Mouse (Mus musculus) heart, adult 2 months (tissue): ENCODE data around the gene Rai1.

Experiments
- CTCF ChIP-seq: fragments of 200-600 bp; IDR thresholded peaks from 2 replicates; pipeline ENCODE4 v1.8.1; 2022; ENCODE audit warnings: antibody characterized with exemption, mild to moderate bottlenecking, moderate library complexity
- EP300 ChIP-seq: fragments of 200-500 bp; IDR thresholded peaks from 2 replicates; pipeline ENCODE4 v1.6.1; 2011; ENCODE audit warnings: low read depth, low read length, control low read depth; ENCODE audit not compliant: insufficient read depth
- POLR2A ChIP-seq: fragments of 200-500 bp; IDR thresholded peaks from 2 replicates; pipeline ENCODE4 v1.6.1; 2011; ENCODE audit warnings: mild to moderate bottlenecking, low read depth, low read length, control low read depth; ENCODE audit not compliant: insufficient read depth

- no peak for TF ChIP-seq CTCF
- TF ChIP-seq POLR2A, result no peak
- no peak for TF ChIP-seq EP300
These were observed 127.7 kb downstream of the Rai1 start for GRCm38 (mm10) chr11:60232441-60233058.
